Mouse (Mus musculus) thymus, postnatal 14 days (tissue): ENCODE measurements at regions not wholly inside any gene's neighbourhood (a gene's known extent, or its start where the extent isn't known, plus 50 kb on each side); places are given as distances from the start of the nearest gene placed in this dataset.

ENCODE experiments used
- DNase-seq: peaks from one replicate; pipeline ENCODE4 v3.0.0; 2021

DNA sequence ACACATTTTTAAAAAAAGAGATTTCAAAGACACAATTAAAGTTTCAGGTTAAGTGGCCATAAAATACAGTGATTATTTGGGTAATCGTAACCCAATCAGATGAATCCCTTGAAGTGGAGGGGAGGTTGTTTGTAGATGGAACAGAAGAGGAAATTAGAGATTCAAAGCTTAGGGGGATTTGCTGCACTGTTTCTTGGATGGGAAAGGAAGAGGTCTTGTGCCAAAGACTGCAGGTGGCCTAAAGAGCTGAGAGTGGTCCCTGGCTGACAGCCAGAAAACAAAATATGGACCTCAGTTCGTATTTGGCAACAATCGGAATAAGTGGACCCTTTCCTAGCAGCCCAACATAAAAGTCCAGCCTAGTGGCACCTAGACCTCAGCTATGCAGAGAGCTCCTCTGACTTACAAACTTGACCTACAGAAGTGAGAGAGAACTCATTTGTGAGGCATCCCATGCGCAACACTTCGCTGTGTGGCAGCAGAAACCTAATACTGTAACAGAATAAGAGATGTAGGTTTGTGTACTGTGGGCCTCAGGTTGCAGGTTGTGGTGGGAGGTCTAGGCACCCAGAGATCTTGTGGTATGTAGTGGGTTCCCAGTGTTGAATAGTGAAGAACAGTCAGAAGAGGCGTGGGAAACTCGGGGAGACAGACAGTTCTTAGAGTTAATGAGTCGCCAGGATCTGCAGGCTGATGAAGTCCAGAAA lies 110.0 kb upstream of the Ccdc54 start:
- DNase-seq: no peak

DNA sequence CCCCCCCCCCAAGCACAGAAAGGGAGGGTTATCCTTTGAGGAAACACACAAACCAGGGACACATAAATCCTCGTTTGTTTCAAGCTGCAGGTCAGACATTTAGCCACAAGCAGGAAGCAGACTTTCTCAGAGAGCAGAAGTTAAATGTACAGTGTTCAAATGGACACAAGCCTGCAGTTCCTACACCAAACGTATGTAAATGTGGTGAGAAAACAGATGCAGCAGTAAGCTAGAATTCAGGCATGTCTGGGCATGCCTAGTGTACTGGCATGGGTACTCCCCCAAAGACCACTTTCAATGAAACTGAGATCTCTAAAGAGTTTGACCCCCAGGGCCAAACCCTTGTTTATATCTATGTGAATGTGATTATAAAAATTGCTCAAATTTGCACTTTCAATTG lies 109.2 kb upstream of the Ccdc54 start:
- no peak for DNase-seq

DNA sequence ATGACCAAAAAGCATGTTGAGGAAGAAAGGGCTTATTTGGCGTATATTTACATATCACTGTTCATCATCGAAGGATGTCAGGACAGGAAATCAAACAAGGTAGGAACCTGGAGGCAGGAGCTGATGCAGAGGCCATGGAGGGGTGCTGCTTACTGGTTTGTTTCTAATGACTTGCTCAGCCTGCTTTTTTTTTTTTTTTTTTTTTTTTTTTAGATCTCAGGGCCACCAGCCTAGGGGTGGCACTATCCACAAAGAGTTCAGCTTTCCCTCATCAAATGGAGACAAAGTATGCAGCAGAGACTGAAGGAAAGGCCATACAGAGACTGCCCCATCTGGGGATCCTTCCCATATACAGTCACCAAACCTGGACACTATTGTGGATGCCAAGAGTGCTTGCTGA lies 106.8 kb upstream of the Ccdc54 start:
- DNase-seq: no peak

DNA sequence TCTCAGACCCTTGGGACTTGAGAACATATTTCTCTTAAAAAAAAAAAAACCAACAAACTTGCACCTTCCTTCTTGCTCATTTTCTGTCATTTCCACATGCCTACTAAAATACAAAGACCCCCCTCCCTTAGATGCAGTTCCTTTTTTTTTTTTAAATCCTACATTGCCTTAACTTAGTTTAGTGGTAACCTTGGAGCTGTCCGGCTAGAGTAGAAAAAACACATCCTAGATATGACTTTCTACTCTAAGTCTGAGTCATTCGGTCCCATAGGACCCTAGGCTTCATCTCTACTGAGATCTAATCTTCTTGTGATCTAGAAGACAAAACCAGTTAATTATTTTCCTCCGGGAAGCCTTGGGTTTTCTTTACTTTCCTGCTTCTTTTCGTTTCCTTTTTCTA lies 105.1 kb upstream of the Ccdc54 start:
- DNase-seq: no peak

DNA sequence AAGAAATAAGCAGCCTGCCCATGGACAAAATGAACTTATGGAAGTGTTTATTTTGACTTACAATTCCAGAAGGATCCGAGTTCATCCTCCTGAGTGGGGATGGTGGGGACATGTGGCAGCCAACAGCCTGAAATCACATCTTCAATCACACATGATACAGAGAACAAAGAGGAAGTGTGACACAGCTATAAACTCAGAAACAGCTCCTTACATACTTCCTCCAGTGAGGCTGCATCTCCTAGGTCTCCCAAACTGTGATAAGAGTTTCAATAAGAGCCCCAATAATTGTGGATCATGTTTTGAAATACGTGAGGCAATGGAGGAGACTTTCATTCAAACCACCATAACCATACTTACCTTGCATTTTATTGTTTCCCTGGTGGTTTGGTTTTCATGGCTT lies 103.1 kb upstream of the Ccdc54 start:
- DNase-seq: no peak

DNA sequence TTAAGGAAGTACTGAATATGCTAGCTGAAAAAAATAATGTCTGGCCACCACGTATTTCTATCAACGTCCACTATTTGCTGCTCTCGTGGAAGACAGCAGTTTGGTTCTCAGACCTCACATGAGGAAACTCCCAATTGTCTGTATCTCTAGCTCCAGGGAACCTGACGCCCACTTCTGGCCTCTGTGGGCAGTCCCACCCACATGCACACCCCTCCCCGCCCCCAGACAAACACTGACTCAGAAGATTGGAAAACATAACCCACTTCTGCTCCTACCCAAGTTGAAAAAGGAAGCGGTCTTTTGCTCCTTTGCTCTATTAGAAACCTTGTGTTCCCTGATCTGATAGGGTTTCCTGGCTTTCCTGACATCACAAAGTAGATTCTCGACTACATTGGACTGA lies 99.9 kb upstream of the Ccdc54 start:
- no peak for DNase-seq

DNA sequence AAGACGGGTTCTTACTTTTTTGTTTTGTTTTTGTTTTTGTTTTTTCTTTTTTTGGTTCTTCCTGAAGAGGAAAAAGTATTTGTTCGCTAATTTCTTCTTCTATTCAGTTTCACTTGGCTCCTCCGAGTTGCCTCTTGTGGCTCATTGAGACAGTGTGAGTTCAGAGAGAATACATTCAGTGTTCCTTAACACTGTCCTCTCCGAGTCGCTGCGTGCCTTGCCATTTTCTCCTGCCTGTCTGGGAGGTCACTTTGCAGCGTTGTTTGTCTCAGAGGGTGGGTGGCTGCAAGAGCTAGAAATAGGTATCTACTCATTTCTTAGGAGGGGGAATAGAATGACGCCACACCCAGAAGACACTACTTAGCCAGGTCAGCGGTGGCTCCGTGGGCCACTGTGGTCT lies 98.6 kb upstream of the Ccdc54 start:
- no peak for DNase-seq

DNA sequence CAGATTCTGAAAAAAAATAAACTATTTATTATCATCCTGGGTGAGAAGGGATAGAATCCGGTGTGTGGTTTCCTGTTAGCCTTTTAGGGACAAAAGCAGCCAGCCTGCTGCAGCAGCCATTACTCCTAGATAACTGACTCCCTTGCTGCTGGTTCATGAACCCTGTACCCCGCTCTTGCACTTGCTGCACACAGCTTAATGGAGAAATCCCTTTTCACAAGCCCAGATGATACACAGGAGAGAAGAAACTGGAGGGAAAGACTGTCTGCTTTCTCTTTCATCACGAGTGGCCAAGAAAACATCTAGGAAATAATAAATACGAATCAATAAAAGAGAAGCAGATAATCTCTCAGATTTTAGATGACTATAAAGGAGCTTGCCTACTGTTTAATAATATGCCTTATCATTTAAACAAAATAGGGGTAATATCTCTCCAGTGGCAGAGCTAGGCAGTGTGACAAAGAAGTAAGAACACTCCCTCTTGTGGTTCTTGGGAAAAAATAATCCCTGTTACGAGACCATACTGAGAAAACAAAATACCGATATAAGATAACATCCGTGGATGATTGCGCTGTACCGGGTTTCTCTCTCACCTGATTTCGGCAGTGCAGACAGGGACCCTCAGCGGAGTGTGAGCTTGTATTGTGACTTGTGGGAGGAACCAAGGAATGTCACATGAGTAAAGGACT lies 98.0 kb upstream of the Ccdc54 start:
- no peak for DNase-seq

DNA sequence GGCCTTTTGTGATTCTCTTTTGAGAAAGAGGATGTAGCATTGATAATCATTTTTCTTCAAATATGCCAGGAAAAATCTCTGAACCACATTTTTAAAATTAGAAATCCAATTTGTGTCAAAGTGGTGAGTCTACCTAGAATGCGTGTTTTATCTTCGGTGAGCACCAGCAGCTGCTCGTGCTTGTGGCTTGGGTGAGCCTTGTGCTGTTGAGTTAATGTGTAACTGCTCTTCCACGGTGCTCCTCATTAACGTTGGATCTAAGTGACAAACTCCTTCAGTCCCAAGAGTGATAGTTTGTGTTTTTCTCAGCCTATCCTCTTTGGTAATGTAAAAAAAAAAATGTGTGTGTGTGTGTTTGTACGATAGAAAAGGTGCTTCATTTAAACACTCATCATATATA lies 88.7 kb upstream of the Ccdc54 start:
- DNase-seq: no peak

DNA sequence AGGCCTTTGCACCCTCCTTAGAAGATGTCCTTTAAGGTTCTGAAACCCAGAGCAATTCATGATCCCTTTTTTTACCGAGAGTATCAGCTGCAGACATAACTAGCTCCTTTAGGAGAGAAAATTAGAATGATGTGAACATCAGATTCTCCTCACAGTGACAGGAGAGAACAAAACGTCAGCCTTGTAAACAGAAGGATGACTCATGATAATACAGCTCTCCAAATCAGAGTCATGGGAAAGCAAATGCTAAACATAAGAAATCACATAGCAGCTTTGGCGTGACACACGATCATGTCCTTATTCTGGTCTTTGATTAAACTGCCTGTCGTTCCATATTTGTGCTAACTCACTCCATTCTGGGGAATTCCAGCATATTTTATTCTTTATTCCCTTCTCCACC lies 82.4 kb upstream of the Ccdc54 start:
- DNase-seq: no peak

DNA sequence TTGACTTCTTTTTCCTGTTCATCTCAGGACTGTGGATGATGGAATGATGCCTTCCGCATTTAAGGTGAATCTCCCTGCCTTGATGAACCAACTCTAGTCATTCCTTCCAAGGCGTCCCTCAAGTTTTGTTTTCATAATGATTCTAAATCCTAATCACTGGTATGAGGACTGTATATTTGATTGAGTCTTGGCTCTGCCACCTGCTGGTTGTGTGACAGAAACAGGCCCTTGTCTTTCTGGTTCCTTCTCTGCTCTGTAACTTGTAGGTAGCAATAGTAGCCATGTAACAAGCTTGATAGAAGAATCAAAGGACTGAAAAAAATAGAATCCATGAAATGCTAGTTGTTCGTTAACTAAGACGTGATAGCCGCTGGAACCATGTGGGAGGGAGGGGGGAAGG lies 81.8 kb upstream of the Ccdc54 start:
- no peak for DNase-seq

DNA sequence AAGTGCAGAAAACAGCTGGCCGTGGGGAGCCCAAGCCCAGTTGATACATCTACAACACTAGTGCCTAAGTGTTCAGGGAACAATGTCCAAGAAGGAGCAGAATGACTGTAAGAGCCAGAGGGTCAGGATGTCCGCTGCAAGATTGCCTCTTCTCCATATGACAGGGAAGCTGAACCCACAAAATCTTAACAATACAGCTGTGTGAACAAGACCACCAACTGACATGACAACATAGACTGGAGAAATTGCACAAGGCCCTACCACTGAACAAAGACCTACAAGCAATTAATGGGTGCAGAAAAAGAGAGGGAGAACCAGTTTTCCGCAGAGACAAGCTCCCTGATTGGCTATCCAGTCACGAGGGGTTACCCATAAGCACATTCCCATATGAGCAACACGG lies 80.2 kb upstream of the Ccdc54 start:
- no peak for DNase-seq

DNA sequence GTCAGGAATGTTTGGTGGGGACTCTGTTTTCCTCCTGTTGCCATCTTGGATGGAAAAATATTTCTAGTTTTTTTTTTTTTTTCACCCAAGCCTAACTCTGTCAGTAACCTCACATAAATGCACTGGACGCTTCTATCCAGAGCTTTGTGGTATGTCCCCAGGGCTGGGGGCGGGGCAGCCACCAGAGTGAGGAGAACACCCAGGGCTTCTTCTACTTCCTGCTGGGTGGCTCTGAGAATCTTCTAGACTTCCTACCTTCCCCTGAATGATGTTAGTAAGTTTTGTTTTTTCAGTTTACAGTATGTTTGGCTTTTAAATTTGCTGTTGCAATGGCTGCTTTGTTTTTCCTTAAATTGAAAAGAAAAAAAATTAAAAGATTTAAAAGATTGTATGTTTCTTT lies 73.3 kb upstream of the Ccdc54 start:
- peak; percentile 34 for DNase-seq
